Mouse (Mus musculus) kidney, postnatal 25 days (tissue): ENCODE measurements around the gene Incenp.
A peak's percentile ranks its signal among the peaks of the same experiment; 100 is the strongest.
"Not testable (repeated sequence)": the region's sequence is repeated elsewhere in the genome, so short reads cannot be mapped to it uniquely, and the experiment has no call there.

ENCODE experiments used
- DNase-seq, 2 experiments: peaks; one replicate each; pipeline ENCODE4 v3.0.0; 2021; ENCODE audit warnings: mixed read lengths in 2 of 2

Incenp gene

GRCm38 (mm10) chr19:9899072-9899779 is at the start of gene Incenp:
TSS of gene Incenp (minus strand) at chr19:9899551.
- peak; percentile 94 to 97 for DNase-seq

- peak; percentile 30 to 68 for DNase-seq
These were observed 47.6 kb upstream of the Incenp start for GRCm38 (mm10) chr19:9946986-9947385.

- no peak for DNase-seq
These were observed 46.6 kb upstream of the Incenp start for GRCm38 (mm10) chr19:9945800-9946564.

DNA sequence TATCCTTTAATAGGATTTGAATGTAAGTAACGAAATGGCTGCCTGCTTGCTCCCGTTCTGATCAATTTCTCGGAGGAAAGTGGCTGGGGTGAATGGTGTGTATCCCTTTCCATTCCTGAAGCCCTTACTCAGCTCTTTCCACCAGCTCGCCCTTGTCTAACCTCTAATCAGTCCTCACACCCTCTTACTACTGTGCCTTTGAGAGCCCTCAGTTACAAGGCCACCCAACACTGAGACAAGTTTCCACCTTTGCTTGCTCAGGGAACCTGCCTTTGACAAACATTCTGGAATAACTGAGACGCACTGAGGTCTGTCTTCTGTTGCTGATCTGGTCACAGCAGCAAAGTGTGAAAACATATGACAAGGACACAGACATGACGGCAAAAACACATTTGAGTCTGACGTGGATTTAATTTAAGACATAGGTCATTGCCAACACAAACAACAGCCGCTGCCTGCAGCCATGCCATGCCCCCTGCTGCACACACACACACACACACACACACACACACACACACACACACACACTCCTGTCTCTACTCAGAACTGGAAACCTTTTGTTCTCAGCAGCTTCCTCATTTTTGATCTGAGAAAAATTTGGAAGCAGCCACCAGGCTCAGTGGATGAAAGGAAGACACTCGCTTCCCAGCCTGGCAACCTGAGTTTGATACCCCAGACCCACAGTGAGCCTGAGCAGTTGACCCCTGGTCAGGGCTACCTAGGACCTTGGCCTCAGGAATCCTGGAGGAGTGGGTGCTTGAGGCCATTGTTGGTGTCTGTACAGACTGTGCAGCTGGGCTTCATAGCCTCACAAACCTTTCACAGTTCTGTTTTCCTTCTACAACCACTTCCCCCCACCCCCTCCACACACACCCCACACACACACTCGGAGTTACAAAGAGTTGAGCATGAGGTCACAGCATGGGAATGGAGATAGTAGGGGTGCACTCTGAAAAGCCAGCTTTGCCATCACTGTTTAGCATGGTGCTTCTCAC is 43.5 kb upstream of the Incenp start:
- no peak for DNase-seq

GRCm38 (mm10) chr19:9941809-9942208 is 42.5 kb upstream of the Incenp start:
- DNase-seq: peak in 1 of 2 experiments; percentile 25

- DNase-seq: no peak
These were observed 41.6 kb upstream of the Incenp start for GRCm38 (mm10) chr19:9940903-9941302.

DNA sequence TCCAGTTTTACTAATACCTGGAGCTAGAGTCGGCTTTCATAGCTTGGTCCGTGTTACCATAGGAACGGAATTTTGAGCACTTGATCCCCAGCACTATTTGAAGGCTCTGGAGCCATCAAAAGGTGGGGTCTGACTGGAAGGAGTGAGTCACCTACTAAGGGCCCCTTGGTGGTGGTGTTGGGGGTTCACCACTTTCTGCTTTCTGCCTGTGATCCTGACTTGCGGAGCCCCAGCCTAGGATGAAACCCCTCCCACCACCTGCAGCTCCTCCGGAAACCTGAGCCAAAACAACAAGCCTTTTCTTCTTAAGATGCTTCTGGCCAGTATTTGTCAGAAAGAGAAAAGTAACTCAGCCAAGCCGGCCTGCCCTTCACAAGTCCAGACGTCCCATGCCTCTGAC is 40.5 kb upstream of the Incenp start:
- DNase-seq: no peak

DNA sequence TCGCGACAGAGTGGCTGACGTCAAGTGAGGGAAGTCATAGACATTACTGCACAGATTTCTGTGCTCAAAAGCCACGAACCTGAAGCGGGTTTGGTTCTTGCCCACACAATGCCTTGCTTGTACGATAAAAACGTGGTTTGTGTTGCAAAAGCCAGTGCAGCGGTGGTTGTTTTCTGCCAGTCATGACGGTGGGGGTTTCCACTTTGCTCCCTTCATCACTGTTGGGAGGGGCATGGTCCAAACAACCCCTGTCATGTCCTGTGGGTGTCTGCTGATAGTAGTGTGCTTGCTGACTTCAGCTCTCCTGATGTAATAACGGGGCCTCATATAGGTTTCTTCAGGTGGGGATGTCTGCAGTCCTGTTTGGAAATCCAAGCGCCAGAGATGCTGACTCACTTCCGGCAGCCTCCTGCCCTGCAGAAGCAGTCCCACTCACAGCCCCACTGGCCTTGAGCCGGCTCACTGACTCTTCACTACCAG is 39.5 kb upstream of the Incenp start:
- no peak for DNase-seq

DNA sequence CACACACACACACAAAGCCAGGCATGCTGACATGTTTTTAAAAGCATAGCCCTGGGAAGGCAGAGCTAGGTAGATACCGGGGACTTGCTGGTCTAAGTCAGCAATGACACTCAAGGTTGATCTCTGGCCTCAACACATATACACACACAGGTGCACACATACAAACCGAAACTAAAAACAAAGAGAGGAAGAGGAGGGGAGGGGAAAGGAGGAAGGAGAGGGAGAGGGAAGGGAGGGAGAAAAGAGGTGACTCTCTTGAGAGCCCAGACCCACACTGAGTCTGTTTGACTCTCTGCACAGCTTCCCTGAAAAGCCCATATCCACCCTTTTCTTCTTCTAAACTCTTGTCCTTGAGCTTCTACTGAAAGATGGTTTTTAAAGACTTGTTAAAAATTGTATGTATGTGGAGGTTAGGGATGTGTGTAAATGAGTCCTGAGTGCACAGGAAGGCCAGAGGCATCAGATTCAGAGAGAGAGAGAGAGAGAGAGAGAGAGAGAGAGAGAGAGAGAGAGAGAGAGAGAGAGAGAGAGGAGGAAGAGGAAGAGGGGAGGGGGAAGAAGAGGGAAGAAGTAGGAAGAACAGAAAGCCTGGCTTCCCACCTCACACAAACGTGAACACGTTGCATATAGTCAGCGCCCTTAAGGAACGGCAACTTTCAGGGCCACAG is 38.9 kb upstream of the Incenp start:
- DNase-seq: no peak

DNA sequence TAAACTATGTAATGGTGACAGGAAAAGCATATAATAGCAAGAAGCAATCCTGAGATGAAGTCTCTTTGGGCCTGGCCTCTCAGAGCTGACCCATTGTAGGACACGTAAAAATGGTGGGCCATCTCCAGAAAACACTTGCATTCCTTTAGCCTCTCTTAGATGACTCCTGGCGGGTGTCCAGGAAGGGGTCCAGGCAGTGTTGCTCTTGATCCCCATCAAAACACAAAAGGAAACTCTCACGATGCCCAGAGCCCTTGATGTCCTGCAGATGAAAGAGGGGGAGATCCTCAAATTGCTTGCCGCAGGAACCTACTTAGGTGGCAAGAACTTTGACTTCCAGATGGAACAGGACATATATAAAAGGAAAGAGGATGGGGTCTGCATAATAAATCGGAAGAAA is 38.1 kb upstream of the Incenp start:
- no peak for DNase-seq

- DNase-seq: no peak
These were observed 37.2 kb upstream of the Incenp start for GRCm38 (mm10) chr19:9936579-9936978.

DNA sequence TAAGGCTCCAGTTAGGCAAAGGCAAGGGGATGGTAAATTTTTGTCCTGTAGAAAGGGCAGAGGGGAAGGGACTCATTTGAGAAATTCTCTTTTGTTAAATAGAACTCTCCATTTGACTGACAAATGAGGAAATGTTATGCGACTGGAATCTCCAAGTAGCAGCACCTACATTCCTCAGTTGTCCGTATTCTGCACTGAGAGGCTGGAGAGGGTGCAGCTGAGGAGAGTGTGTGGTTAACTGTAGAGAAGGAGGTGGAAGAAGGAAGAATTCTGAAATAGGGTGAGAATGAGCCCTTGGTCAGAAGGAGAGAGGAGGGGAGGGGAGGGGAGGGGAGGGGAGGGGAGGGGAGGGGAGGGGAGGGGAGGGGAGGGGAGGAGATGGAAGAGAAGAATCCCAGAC is 34.6 kb upstream of the Incenp start:
- DNase-seq: no peak

DNA sequence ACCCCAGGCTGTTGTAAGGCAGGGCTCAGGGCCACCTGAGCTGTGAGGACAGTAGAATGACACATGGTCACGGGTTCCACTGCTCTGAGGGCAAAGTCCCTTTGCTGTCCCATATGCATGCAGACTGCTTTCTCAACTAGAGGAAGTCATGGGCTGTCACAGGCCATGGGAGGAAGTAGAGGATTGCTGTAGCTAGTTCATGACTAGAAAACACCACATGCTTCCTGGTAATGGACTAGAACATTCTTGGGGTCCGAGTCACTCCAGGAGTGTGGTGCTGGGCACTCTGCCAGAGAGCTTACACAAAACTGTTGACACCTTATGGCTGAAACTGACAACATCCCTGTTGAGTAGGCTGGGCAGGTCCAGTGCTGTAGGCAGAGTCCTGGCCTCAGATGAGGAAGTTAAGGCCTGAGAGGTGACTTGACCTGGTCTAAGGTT is 31.8 kb upstream of the Incenp start:
- DNase-seq: not testable (repeated sequence)

GRCm38 (mm10) chr19:9928089-9928488 is 28.7 kb upstream of the Incenp start:
- DNase-seq: no peak

- DNase-seq: peak; percentile 28 to 78
These were observed 25.5 kb upstream of the Incenp start for GRCm38 (mm10) chr19:9924769-9925272.

DNA sequence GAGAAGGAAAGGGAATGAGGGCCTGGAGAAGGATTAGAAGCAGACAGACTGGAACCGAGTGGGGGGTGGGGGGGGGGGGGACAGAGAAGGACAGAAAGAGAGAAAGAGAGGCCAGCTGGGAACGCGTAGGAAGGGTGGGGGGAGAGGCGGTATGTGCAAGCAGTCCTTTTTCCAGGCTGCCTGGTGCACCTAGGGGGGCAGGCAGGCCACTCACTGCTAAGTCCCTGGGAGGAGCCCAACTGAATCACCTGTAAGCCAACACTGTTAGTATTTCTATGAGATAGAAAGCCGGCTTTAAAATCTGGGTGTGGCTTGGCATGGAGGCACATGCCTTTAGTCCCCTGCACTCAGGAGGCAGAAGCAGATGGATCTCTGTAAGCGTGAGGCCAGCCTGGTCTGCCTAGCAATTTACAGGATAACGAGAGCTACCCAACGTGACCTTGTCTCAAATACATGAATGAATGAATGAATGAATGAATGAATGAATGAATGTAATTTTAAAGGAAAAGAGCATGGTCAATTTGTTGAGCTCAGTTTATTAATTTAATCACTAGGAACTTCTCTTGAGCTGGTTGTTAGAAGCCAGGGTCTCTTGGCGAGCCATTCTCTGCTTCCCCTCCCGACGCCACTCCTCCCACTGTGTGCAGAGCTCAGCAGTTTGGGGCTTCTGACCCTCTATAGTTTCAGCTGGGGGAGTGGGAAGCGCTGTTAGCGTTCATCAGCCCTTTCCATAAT is 24.9 kb upstream of the Incenp start:
- DNase-seq: no peak

DNA sequence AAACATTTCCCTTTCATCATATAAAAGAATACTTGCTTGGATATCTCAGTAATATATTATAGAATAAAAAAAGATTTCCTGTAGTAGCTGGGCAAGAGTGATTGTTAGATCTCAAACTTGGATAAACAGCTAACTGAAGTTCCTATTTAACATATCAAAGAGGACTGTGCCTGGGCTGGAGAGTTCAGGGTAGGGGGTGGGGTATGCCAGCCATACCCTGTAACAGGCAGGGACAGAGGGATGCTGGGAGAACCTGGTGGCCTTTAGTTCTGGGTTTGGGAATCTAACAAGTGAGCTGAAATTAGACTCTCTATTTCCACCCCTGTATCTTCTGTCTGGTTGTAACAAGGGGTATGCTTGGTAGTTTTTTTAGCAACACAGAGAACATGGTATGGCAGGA is 23.7 kb upstream of the Incenp start:
- DNase-seq: no peak

DNA sequence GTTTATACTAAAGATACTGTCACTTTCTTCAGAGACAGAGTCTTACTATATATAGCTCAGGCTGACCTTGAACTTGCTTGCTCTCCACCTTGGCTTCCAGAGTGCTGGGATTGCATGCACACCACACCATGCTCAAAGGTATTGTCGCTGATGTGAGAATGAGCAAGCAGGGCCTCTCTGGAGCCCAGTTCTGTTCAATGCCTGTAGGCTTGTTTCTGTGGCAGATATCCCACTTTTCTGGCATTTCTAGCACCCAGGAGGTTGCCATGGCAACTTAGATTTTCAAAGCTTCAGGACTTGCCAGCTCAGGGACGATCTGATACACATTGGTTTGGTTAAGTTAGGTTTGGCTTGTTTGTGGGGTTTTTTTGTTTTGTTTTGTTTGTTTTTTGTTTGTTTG is 22.9 kb upstream of the Incenp start:
- DNase-seq: no peak

GRCm38 (mm10) chr19:9920835-9921784 is 21.8 kb upstream of the Incenp start:
- DNase-seq: peak; percentile 85 to 86
